Mouse (Mus musculus) right cerebral cortex, adult 18-20 months (tissue): ENCODE measurements at regions not wholly inside any gene's neighbourhood (a gene's known extent, or its start where the extent isn't known, plus 50 kb on each side); places are given as distances from the start of the nearest gene placed in this dataset.

Source experiments
- DNase-seq: peaks from one replicate; pipeline ENCODE4 v3.0.0; 2022; ENCODE audit warnings: mixed read lengths

GRCm38 (mm10) chr14:64511300-64511699 lies 407.2 kb downstream of the Prss52 start:
- DNase-seq, result no peak

GRCm38 (mm10) chr14:64512726-64513125 lies 408.6 kb downstream of the Prss52 start:
- DNase-seq, result no peak

- no peak for DNase-seq
These were observed 413.6 kb downstream of the Prss52 start for GRCm38 (mm10) chr14:64517584-64518195.

DNA sequence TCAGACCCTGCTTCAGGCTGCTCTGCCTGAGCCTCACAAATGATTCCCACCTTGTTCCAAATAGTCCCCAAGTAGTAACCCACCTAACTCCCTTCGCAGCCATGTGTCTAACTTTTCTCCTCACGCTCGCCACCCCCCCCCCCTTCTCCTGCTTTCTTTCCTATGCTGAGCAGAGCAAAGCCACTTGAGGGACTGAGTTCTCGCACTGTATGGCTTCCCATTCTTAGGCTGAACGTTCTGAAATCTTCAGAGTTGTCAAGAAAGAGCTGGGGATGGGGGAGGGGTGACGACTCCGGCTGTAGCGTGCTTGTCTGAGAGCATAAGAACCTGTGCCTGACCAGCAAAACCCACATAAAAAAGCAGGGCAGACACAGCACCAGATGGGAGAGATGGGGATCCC lies 420.6 kb downstream of the Prss52 start:
- no peak for DNase-seq

DNA sequence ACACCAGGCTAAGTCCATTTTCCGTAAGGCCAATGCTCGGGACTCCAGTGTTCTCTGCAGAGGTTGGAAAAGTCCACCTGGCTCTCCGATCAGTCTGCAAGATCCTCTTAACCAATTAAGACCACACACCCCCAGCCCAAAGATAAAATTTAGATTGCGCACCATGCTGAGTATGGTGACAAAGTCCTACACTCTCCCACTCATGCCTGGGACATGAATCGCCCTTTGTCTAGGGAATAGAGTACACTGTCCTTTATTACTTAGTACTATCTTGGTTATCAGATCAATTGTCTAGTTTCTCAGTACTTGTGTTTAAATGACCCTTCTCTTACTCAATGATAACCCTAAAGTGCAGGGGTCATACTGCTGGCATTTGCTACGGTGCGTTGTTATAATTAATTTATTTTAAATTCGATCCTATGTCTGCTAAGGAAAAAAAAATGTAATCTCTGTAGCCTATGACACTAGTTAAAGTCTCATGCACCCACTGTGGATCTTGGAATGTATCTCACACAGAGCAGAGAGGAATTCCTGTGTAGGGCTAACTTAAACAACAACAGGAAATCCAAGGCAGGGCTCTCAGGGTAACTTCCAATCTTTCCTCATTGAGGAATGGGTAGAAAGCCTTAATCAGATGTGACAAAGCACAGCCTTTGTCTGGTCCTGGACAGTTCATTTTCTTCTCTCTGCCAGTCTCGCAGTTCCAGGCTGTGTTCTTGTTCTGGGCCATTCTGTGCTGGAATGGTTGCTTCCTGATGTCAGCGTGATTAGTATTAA lies 421.4 kb downstream of the Prss52 start:
- DNase-seq, result no peak

GRCm38 (mm10) chr14:64530541-64530940 lies 426.5 kb downstream of the Prss52 start:
- DNase-seq, result no peak

DNA sequence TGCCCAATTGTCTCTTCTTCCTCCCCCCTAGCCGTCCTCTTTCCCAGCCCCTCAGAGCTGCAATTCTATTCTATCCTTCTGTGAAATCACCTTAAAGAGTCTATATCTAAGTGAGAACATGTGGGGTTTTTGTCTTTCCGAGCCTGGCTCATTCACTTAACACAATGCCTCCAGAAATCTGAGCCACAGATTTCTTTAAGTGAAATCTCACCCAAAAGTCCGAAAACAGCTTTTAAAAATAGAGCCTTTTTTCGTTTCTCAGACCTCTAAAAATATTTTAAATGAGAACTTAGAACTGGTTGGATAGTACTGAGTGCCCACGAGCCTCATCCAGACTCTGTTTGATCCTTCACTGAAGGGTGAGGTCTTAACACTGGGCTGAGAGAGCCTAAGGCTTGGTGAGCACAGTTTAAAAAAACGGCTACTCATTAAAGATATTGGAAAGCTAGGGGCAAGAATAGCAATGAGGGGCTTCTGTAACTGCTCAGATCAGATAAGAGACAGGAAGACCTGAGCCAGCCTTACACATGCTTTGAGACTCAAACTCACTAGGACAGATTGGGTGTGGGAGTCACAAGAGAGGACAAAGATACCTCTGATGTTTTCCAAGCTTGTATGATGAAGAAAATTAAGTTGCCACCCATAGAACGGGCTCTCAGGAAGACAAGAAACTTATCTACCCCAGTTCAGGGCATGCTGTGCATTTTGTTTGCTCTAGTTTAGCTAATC lies 427.3 kb downstream of the Prss52 start:
- peak; percentile 63 for DNase-seq

DNA sequence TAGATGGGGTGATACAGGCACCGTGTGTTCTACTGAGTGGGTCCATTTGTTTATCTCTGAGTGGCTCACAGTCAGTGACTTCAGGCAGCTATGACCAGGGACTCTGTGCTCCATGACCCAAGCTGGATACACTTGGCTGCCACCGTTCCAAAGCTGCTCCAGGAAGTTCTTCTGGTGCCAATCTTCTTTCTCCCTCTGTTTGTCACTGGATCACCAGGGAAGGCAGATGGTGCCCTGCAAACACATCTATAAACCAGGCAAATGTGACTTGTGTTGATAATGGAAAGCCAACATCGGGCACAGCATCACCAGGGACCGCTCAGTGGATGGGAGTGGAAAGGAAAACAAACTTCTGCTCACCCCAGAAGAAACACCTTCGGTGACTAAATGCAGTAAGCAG lies 428.3 kb downstream of the Prss52 start:
- DNase-seq, result no peak

DNA sequence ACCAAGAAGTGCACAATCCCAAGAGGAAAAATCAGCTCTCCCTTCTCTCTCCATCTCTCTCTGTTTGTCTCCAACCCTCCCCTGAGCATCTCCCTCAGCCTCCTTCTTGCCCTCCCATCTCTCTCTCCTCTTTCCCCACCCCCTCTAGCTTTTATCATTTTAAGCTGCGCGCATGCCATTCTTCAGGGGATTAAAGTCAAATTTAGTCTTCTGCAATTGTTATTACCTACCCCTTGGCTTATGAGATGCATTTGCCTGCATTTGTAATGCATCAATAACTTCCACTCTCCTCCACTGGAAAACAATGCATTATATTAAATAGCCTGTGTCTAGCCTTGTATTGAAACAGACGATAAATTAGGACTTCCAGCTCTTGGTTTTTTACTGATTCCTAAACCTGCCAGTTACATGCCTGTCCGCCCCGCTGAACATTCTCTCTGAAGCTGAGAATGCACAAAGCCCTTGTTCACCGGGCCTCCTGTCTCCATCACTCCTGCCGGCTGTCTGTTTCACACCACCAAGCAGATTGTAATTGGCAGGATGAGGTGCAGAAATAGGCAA lies 429.6 kb downstream of the Prss52 start:
- DNase-seq, result no peak

DNA sequence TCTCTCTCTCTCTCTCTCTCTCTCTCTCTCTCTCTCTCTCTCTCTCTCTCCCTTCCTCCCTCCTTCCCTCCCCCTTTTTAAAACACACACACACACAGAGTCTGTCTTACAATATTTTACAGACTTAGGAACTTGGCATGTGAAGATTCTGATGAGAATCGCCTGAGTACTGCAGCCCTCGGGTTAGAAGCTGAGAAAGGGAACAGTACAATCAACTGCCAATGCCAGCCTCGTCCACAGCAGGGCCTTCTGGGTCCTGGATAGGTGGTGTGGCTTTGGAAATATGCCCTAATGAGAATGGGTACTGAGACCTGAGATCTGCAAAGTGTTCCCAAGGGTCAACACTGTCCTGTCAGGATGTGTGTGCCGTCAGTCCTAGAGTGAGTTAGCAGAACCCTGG lies 430.1 kb downstream of the Prss52 start:
- no peak for DNase-seq

DNA sequence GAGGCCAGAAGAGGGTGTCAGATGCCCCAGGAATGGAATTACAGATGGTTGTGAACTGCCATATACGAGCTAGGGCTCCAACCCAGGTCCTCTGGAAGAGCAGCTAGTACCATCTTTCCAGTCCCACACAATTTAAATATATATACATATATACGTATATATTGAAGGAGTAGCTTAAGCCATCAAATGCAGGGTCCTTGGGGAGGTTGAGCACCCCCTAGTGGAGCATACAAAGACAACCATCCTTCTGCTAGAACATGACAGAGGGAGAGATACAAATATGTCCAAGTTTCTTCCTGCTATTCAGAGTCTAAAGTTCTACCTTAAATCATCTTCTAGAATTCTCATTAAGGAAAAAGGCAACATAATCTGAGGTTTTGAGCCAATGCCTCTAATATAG lies 435.4 kb downstream of the Prss52 start:
- no peak for DNase-seq

- DNase-seq, result no peak
These were observed 441.0 kb downstream of the Prss52 start for GRCm38 (mm10) chr14:64545056-64545455.

DNA sequence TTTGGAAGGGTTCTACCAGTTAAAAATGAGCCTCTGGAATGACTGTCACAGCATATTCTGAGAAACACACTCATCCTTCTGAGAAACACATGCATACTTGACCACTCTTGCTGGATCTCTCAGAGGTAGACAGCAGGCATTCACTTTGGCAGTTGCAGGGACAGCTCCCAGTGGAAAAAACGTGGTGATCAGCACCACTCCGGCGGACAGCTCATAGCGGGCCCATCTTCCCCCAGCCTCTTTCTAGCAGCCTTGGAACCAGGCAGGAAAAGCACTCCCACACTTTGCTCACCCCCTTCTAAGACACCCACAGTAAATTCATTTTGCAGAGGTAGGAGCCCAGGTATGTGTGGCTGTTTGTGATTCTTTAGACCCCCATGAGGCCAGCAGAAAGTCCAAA lies 442.7 kb downstream of the Prss52 start:
- no peak for DNase-seq

DNA sequence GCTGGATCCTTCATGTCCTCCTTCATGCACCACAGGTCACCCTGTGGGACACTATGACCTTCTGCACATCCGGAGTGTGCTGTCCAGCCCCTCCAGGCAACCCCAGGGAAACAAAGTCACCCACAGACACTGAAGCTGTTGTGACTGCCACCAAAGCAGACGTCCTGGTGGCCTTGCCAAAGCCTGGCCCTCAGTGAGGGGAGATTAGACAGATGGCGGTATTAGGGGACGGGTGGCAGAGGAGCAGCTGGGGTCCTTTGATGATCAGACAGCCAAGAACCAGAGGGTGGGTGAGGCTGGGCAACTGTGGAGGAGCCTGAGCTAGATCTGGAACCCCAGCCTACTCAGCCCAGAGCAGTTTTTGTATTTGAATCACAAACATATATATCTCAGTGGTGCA lies 448.9 kb downstream of the Prss52 start:
- DNase-seq, result no peak

GRCm38 (mm10) chr14:64556042-64556441 lies 452.0 kb downstream of the Prss52 start:
- no peak for DNase-seq

DNA sequence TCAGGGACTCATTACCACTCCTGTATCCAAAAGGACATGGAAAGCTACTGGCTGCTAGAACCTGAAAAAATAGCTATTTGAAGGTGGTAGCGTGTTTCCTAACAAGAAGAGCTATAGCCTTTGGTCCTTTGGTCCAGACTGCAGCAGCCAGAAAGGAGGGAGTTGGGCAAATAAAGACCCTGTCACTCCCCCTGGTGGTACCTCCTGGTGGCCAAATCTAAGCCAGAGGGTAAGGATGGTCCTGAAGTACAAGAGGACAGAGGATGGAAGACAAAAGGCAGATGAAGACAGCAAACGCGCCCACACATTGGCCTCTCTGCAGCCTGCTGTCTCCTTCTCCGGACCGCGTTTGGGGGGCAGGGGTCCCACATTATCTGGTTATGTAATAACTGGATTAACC lies 453.4 kb downstream of the Prss52 start:
- DNase-seq, result no peak

DNA sequence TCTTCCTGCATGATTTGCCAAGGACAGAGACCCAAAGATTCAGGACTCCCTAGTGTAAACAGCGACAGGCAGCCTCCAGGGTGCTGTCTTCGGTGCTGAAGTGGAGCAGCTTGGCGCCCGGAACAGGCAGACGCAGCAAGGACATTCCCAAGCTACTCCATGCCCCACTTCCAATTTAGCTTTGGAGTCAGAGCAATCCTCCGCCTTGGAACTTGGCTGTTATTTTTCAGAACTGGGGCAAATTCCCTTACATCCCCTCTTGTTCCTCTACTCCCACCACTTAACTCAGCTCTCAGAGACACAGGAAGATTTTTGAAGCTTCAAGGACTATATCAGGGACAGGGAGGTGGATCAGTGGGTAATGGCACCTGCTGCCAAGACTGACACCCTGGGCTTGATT lies 464.6 kb downstream of the Prss52 start:
- DNase-seq, result peak; percentile 63

- DNase-seq, result no peak
These were observed 466.9 kb downstream of the Prss52 start for GRCm38 (mm10) chr14:64570951-64571350.

DNA sequence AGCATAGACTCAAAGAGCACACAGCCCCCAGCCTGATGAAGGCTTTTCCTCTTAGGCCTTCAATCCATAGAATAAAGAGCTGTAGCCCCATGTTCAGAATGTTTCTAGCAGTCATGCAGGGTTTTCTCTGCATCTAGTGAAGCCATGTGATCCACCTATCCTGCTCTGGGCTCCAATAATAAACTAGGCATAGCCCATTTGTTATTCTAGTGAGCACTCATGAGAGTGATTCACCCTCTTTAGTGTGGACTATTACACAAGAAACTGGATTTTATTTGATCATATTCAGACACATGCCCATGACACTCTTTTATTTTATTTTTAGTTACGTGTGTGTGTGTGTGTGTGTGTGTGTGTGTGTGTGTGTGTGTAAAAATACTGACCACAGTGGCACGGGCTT lies 468.7 kb downstream of the Prss52 start:
- no peak for DNase-seq

DNA sequence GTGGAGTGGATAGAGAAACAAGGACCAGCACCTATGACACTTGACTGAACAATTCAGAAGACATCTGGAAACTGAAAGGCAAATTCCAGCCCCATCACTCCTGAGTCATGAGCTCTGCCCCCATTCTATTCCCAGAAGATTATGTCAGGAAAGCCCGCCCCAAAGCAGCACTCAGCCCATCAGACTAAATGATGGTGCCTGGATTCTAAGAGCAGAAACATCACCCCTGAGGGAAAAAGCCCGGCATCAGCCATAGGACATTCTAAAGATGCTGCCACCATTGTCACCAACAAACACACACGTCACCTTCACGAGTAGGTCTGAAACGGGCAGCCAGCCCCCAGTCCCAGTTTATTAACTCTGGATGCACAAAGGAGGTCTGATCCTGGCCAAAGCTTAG lies 469.7 kb downstream of the Prss52 start:
- DNase-seq, result peak; percentile 55

GRCm38 (mm10) chr14:64574277-64574676 lies 470.2 kb downstream of the Prss52 start:
- DNase-seq, result peak; percentile 71

DNA sequence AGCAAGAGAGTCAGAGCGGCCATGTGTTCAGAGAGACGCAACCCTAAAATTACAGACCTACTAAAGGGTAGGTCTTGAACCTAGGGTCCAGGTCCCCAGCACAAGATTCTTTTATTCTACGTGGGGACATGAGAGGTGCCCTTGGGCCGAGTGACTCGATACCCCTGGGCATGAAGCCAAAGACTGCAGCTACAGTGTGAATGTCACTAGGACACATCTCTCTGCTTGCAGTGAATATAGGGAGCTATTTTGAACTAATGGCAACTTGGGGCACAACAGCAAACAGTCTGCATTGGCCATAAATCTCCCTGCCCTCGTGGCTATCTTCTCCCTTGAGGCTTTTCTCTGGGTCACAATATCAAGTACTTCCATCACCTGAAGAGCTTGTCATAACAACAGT lies 470.7 kb downstream of the Prss52 start:
- DNase-seq, result no peak

GRCm38 (mm10) chr14:64575954-64576353 lies 471.9 kb downstream of the Prss52 start:
- no peak for DNase-seq

DNA sequence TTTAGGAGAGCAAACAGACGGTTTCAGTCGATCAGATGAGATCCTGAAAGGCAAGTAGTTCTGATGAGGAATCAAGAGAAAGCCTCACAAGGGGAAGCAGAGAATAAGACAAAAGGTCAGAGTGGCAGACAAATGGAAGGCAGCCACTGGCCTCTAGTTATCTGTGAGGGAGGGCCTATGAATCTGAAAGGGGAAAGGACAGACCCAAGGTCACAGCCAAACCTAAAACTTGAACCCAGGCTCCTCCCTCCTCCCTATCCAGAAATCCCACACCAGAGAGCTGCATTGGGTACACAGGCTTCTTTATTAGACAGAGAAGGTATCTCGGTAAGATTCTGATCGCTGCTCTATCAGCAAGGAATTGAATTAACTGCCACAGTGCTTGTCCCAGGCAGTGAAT lies 476.0 kb downstream of the Prss52 start:
- DNase-seq, result no peak
